8 mouse cellular contexts compared by ENCODE assay signal in genomic region chr11:94992480-94992753, GRCm38 (mm10). TPM values are rescaled to one million over a fixed set of nuclear protein-coding genes. Genes with fewer than 3 reads are reported as not detected.
DNase-seq lines count a peak whose midpoint lies in the region; ATAC-seq and TF ChIP-seq lines count a peak whose summit lies in the region.

No protein-coding gene starts in this region.

- no peaks in the 10 kb centered on the region for H3K27me3 ChIP-seq in liver, postnatal 0 days (ENCODE audit: insufficient read depth, low read length)

- H3K4me3 ChIP-seq in liver, postnatal 0 days (ENCODE audit: low read depth, low read length), result peak overlapping the region; percentile 89

- WGBS in liver, postnatal 0 days (ENCODE audit: insufficient replicate concordance), result 2% methylated on average over 20 of the region's 20 CpGs

- no peak for TF ChIP-seq CTCF in liver, postnatal 0 days (IDR thresholded peaks at IDR 0.05; ENCODE audit: low read depth)

- no peaks in the 10 kb centered on the region for H3K9me3 ChIP-seq in liver, postnatal 0 days (ENCODE audit: low read length)

- H3K4me2 ChIP-seq in liver, postnatal 0 days (ENCODE audit: low read depth, low read length), result peak overlapping the region; percentile 88

- TF ChIP-seq EP300 in liver, postnatal 0 days (IDR thresholded peaks at IDR 0.05; ENCODE audit: low read depth), result no peak

- DNase-seq in kidney, adult 18-20 months, result peak; percentile 33
- no peak for DNase-seq in kidney, postnatal 10 days
- DNase-seq in adrenal gland, postnatal 14 days, result peak; percentile 68
- DNase-seq in heart, postnatal 4 days, result peak; percentile 42
- DNase-seq in liver, postnatal 0 days, result peak; percentile 49
- no peak for DNase-seq in MN1 (ENCODE audit: low spot score)
- DNase-seq in yolk sac, embryonic 10.5 days (ENCODE audit: low spot score), result no peak

- peaks cover 78% of the 10 kb centered on the region for H3K4me1 ChIP-seq in liver, postnatal 0 days (ENCODE audit: insufficient read depth)

- H3K36me3 ChIP-seq in liver, postnatal 0 days (replicated peaks; ENCODE audit: insufficient read depth, low read length), result peaks cover 16% of the 10 kb centered on the region; the same call in 1 of the 2 replicates

- no peak for ATAC-seq in liver, postnatal 0 days
- no peak for ATAC-seq in activated CD4-positive, CD25-positive, alpha-beta regulatory T cell, adult 4 months

- peak overlapping the region; percentile 83 for H3K27ac ChIP-seq in liver, postnatal 0 days (ENCODE audit: low read depth)

- peak overlapping the region; percentile 93 for H3K9ac ChIP-seq in liver, postnatal 0 days (replicated peaks)

RNA-seq across cellular contexts. Expression of gene Ppp1r9b, which starts 1.6 kb away (rescaled TPM):
- total RNA-seq in adrenal gland, postnatal 14 days (2021), result 101 and 109 TPM in 2 replicates
- total RNA-seq in heart, postnatal 4 days (2021), result 10 to 100 TPM; 45.3 to 46.3 TPM
- 5.7 and 6.1 TPM in 2 replicates for polyA plus RNA-seq in liver, postnatal 0 days (2015; fragmentation: Nextera tagmentation; extraction: Ambion mirVana)
- 10 to 100 TPM; 23.1 to 24.0 TPM for polyA plus RNA-seq in activated CD4-positive, CD25-positive, alpha-beta regulatory T cell, adult 4 months (2017; shearing (Covaris generic))

RNA-seq across cellular contexts. Expression of gene Sgca, which starts 16.3 kb away (rescaled TPM):
- 0.26 TPM in 1 of 2 replicates, not detected in the other for total RNA-seq in adrenal gland, postnatal 14 days (2021)
- total RNA-seq in heart, postnatal 4 days (2021), result 10 to 100 TPM; 67.0 to 89.1 TPM
- polyA plus RNA-seq in liver, postnatal 0 days (2015; fragmentation: Nextera tagmentation; extraction: Ambion mirVana), result 0.13 and 0.96 TPM in 2 replicates
- under 1 TPM in 1 of 2 experiments, not detected in 1; 0.46 TPM for polyA plus RNA-seq in activated CD4-positive, CD25-positive, alpha-beta regulatory T cell, adult 4 months (2017; shearing (Covaris generic))

RNA-seq across cellular contexts. Expression of gene Samd14, which starts 17.3 kb away (rescaled TPM):
- total RNA-seq in adrenal gland, postnatal 14 days (2021), result 5.4 and 7.3 TPM in 2 replicates
- total RNA-seq in heart, postnatal 4 days (2021), result 1 to 10 TPM; 9.1 to 9.5 TPM
- polyA plus RNA-seq in liver, postnatal 0 days (2015; fragmentation: Nextera tagmentation; extraction: Ambion mirVana), result 14.5 and 16.1 TPM in 2 replicates
- polyA plus RNA-seq in activated CD4-positive, CD25-positive, alpha-beta regulatory T cell, adult 4 months (2017; shearing (Covaris generic)), result under 1 TPM in 1 of 2 experiments, not detected in 1; 0.32 TPM

RNA-seq across cellular contexts. Expression of gene Hils1, which starts 25.0 kb away (rescaled TPM):
- not detected in 2 replicates for total RNA-seq in adrenal gland, postnatal 14 days (2021)
- total RNA-seq in heart, postnatal 4 days (2021), result not detected
- polyA plus RNA-seq in liver, postnatal 0 days (2015; fragmentation: Nextera tagmentation; extraction: Ambion mirVana), result not detected in 2 replicates
- not detected for polyA plus RNA-seq in activated CD4-positive, CD25-positive, alpha-beta regulatory T cell, adult 4 months (2017; shearing (Covaris generic))

RNA-seq across cellular contexts. Expression of gene Pdk2, which starts 48.7 kb away (rescaled TPM):
- 147 and 156 TPM in 2 replicates for total RNA-seq in adrenal gland, postnatal 14 days (2021)
- 100 to 1,000 TPM; 178 to 200 TPM for total RNA-seq in heart, postnatal 4 days (2021)
- polyA plus RNA-seq in liver, postnatal 0 days (2015; fragmentation: Nextera tagmentation; extraction: Ambion mirVana), result 16.2 and 17.3 TPM in 2 replicates
- polyA plus RNA-seq in activated CD4-positive, CD25-positive, alpha-beta regulatory T cell, adult 4 months (2017; shearing (Covaris generic)), result 1 to 10 TPM; 2.9 to 5.6 TPM

Comparison
In these comparisons a context has a peak if more than half of its experiments do, and no peak if none do; other contexts are left out.
1. DNase-seq: peak in kidney, adult 18-20 months (single experiment), adrenal gland, postnatal 14 days (single experiment), heart, postnatal 4 days (single experiment) and liver, postnatal 0 days (single experiment); none in kidney, postnatal 10 days (single experiment), MN1 (single experiment) and yolk sac, embryonic 10.5 days (single experiment).
2. RNA of gene Sgca, which starts 16.3 kb away (total RNA-seq): 67.0 to 89.1 TPM in heart, postnatal 4 days; 0.26 TPM in adrenal gland, postnatal 14 days; every median in the first group is over 10 times any median in the second.